In genomic region chr10:54132634-54133033, GRCm38 (mm10) we compare ENCODE assay signal across 26 mouse cellular contexts.
"Had no signal": no experiment of that assay in that cellular context is flagged by ENCODE, and none has a peak within 500 bp of the region (broad histone marks: within the 10 kb centered on the region; RNA-seq: fewer than 3 reads in every experiment).

No protein-coding gene starts in this region.

- H3K9ac ChIP-seq: heart, embryonic 12.5 days; hindbrain, embryonic 12.5 days; hindbrain, embryonic 14.5 days; intestine, embryonic 15.5 days; kidney, embryonic 15.5 days; limb, embryonic 13.5 days; limb, embryonic 15.5 days; liver, embryonic 12.5 days; liver, embryonic 14.5 days had no signal

- H3K4me3 ChIP-seq: heart, embryonic 10.5 days; heart, embryonic 12.5 days; hindbrain, embryonic 10.5 days; hindbrain, embryonic 12.5 days; intestine, embryonic 15.5 days; kidney, embryonic 15.5 days; layer of hippocampus, adult 2 months; limb, embryonic 13.5 days; limb, embryonic 15.5 days; liver, embryonic 12.5 days had no signal

- H3K27ac ChIP-seq: heart, embryonic 10.5 days; hindbrain, embryonic 10.5 days; hindbrain, embryonic 12.5 days; hindbrain, embryonic 14.5 days; intestine, embryonic 15.5 days; kidney, embryonic 15.5 days; layer of hippocampus, adult 2 months; limb, embryonic 13.5 days; limb, embryonic 15.5 days; liver, embryonic 12.5 days; liver, embryonic 14.5 days had no signal

- H3K27me3 ChIP-seq: heart, embryonic 12.5 days; hindbrain, embryonic 12.5 days; intestine, embryonic 15.5 days; kidney, embryonic 15.5 days; limb, embryonic 13.5 days; limb, embryonic 15.5 days; liver, embryonic 12.5 days had no signal

- DNase-seq: gastrocnemius, postnatal 14 days; gastrocnemius, postnatal 36 days; heart, adult 18-20 months; heart, postnatal 10 days; heart, postnatal 4 days; kidney, adult 2 months; kidney, adult 9 months; kidney, postnatal 10 days; kidney, postnatal 25 days; kidney, postnatal 4 days; left cerebral cortex, postnatal 4 days had no signal

- H3K4me1 ChIP-seq: heart, embryonic 10.5 days; heart, embryonic 12.5 days; hindbrain, embryonic 10.5 days; hindbrain, embryonic 12.5 days; intestine, embryonic 15.5 days; kidney, embryonic 15.5 days; limb, embryonic 13.5 days; limb, embryonic 15.5 days; liver, embryonic 12.5 days had no signal

- ATAC-seq: hindbrain, embryonic 16.5 days; inflammation-experienced regulatory T-cells, adult 6 months; intestine, embryonic 15.5 days; intestine, postnatal 0 days; liver, embryonic 12.5 days had no signal

- H3K36me3 ChIP-seq: heart, embryonic 10.5 days; heart, embryonic 12.5 days; hindbrain, embryonic 10.5 days; hindbrain, embryonic 12.5 days; intestine, embryonic 15.5 days; kidney, embryonic 15.5 days; limb, embryonic 13.5 days; limb, embryonic 15.5 days; liver, embryonic 12.5 days had no signal

- H3K4me2 ChIP-seq: heart, embryonic 12.5 days; hindbrain, embryonic 12.5 days; hindbrain, embryonic 14.5 days; intestine, embryonic 15.5 days; kidney, embryonic 15.5 days; limb, embryonic 13.5 days; limb, embryonic 15.5 days; liver, embryonic 12.5 days had no signal

- H3K9me3 ChIP-seq: heart, embryonic 10.5 days; heart, embryonic 12.5 days; hindbrain, embryonic 10.5 days; hindbrain, embryonic 12.5 days; intestine, embryonic 15.5 days; kidney, embryonic 15.5 days; limb, embryonic 13.5 days; limb, embryonic 15.5 days; liver, embryonic 12.5 days had no signal
